Mouse (Mus musculus) lung, postnatal 0 days (tissue): ENCODE data around the gene Lpin3.

Source experiments
- CTCF ChIP-seq: IDR thresholded peaks from 2 replicates; pipeline ENCODE4 v1.5.1; 2016; ENCODE audit warnings: antibody characterized with exemption, mild to moderate bottlenecking
- EP300 ChIP-seq: IDR thresholded peaks from 2 replicates; pipeline ENCODE4 v1.6.1; 2016; ENCODE audit warnings: antibody characterized with exemption, mild to moderate bottlenecking, control low read depth

DNA sequence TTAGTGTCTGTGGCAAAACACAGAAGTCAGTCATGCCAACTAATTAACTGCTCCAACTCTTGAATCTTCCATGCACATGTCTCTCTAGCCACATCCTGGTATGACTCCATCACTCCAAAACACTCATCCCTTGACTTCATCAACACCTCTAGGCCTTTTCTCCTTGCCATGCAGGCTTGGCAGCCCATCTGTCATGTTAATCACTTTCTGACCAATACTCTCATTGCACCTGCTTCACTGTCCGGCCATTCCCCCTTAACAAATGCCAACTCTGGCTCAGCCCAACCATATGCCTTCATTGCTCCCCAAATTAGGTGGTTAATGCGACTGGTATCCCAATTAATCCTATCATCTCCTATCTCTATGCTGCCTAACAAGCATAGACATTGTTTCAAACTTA, 15.2 kb upstream of the Lpin3 start:
- no peak for TF ChIP-seq CTCF
- TF ChIP-seq EP300 = no peak
